Mouse (Mus musculus): ENCODE measurements at regions not wholly inside any gene's neighbourhood (a gene's known extent, or its start where the extent isn't known, plus 50 kb on each side); places are given as distances from the start of the nearest gene placed in this dataset.

- no peak for ATAC-seq (ENCODE audit: low FRiP score)
- WGBS: 92% methylated on average over 6 of the region's 6 CpGs
- no peaks in the 10 kb centered on the region for H3K9me3 ChIP-seq
These were observed 57.2 kb upstream of the Ubash3b start for GRCm38 (mm10) chr9:41218702-41219101.

GRCm38 (mm10) chr9:41216248-41216647 is 54.8 kb upstream of the Ubash3b start:
- Histone ChIP-seq H3K4me2 (peak overlapping the region; percentile 27), H3K9ac (no peak overlapping the region), H3K27me3 (no peaks in the 10 kb centered on the region), H3K4me3 (replicated peaks) (no peak overlapping the region), H3K27ac (peak overlapping the region; percentile 68), H3K4me1 (peaks cover 27% of the 10 kb centered on the region), H3K9me3 (no peaks in the 10 kb centered on the region), H3K36me3 (replicated peaks) (no peaks in the 10 kb centered on the region)
- ATAC-seq (ENCODE audit: low FRiP score): peak; percentile 66; the same call in 1 of the 2 replicates
- WGBS: 19% methylated on average over 3 of the region's 3 CpGs

More at GRCm38 (mm10) chr9:41218702-41219101, 57.2 kb upstream of the Ubash3b start:
- Histone ChIP-seq H3K9ac (no peak overlapping the region), H3K27me3 (no peaks in the 10 kb centered on the region), H3K4me1 (peaks cover 15% of the 10 kb centered on the region; the same call in 1 of the 2 replicates), H3K36me3 (replicated peaks) (no peaks in the 10 kb centered on the region), H3K27ac (no peak overlapping the region), H3K4me2 (no peak overlapping the region), H3K4me3 (replicated peaks) (no peak overlapping the region)

- WGBS: 91% methylated on average over 5 of the region's 5 CpGs
These were observed 53.5 kb upstream of the Ubash3b start for GRCm38 (mm10) chr9:41215026-41215425.

GRCm38 (mm10) chr9:41212943-41213529 is 51.5 kb upstream of the Ubash3b start:
- peak; percentile 42 for ATAC-seq (ENCODE audit: low FRiP score)
- Histone ChIP-seq H3K9me3 (no peaks in the 10 kb centered on the region), H3K9ac (0 out of 2 replicates have a peak overlapping the region, but pooled peaks have one; percentile 34), H3K27me3 (0 out of 2 replicates have a peak, but pooled peaks cover 3% of the 10 kb centered on the region), H3K4me2 (peak overlapping the region; percentile 45), H3K4me1 (peaks cover 27% of the 10 kb centered on the region), H3K4me3 (replicated peaks) (no peak overlapping the region), H3K36me3 (replicated peaks) (no peaks in the 10 kb centered on the region), H3K27ac (peak overlapping the region; percentile 74)
- WGBS: 48% methylated on average over 14 of the region's 14 CpGs

More at GRCm38 (mm10) chr9:41215026-41215425, 53.5 kb upstream of the Ubash3b start:
- no peaks in the 10 kb centered on the region for H3K36me3 ChIP-seq (replicated peaks)
- no peak for ATAC-seq (ENCODE audit: low FRiP score)
- H3K9ac ChIP-seq: no peak overlapping the region
- H3K4me3 ChIP-seq (replicated peaks): no peak overlapping the region
- no peak overlapping the region for H3K27ac ChIP-seq
- H3K9me3 ChIP-seq: no peaks in the 10 kb centered on the region
- H3K4me1 ChIP-seq: peaks cover 27% of the 10 kb centered on the region
- H3K27me3 ChIP-seq: no peaks in the 10 kb centered on the region
- no peak overlapping the region for H3K4me2 ChIP-seq

GRCm38 (mm10) chr9:41212303-41212901 is 50.9 kb upstream of the Ubash3b start:
- H3K4me3 ChIP-seq (replicated peaks): no peak overlapping the region
- no peaks in the 10 kb centered on the region for H3K36me3 ChIP-seq (replicated peaks)
- 3% methylated on average over 6 of the region's 7 CpGs for WGBS
- H3K9me3 ChIP-seq: no peaks in the 10 kb centered on the region
- peak overlapping the region; percentile 74 for H3K27ac ChIP-seq
- H3K9ac ChIP-seq: peak overlapping the region; percentile 34; the same call in 1 of the 2 replicates
- no peak for ATAC-seq (ENCODE audit: low FRiP score)
- H3K4me1 ChIP-seq: peaks cover 27% of the 10 kb centered on the region
- H3K27me3 ChIP-seq: 0 out of 2 replicates have a peak, but pooled peaks cover 3% of the 10 kb centered on the region
- H3K4me2 ChIP-seq: peak overlapping the region; percentile 45

GRCm38 (mm10) chr9:41211865-41212302 is 50.4 kb upstream of the Ubash3b start:
- 30% methylated on average over 10 of the region's 10 CpGs for WGBS
- H3K9me3 ChIP-seq: no peaks in the 10 kb centered on the region
- H3K4me3 ChIP-seq (replicated peaks): no peak overlapping the region
- H3K4me1 ChIP-seq: peaks cover 32% of the 10 kb centered on the region
- peak overlapping the region; percentile 74 for H3K27ac ChIP-seq
- H3K36me3 ChIP-seq (replicated peaks): no peaks in the 10 kb centered on the region
- peak overlapping the region; percentile 45 for H3K4me2 ChIP-seq
- peak overlapping the region; percentile 34; the same call in 1 of the 2 replicates for H3K9ac ChIP-seq
- 0 out of 2 replicates have a peak, but pooled peaks cover 3% of the 10 kb centered on the region for H3K27me3 ChIP-seq
- ATAC-seq (ENCODE audit: low FRiP score): no peak

MicroRNAs encoded in the stretch of these regions (microRNA counts, 519-probe panel; counts per million panel counts)
- microRNA mmu-miR-100: 6,348 counts per million, percentile 87 among the panel's probes with 10 or more counts
- 4,826 counts per million, percentile 63 among the panel's probes with 10 or more counts for microRNA mmu-miR-125b-3p

Small RNA genes lying in the stretch of these regions (microRNA-seq; reads per million reads assigned to microRNA genes)
- gene Mir100 (24,791 reads per million, percentile 98 among the genes with 10 or more reads in this experiment), gene Mir125b-1 (2,428 reads per million, percentile 84 among the genes with 10 or more reads in this experiment), gene Mirlet7a-2 (73.8 reads per million, percentile 47 among the genes with 10 or more reads in this experiment)

Data from forebrain, embryonic 12.5 days (tissue).